Mouse (Mus musculus): ENCODE results near the gene Fto.

GRCm38 (mm10) chr8:91715387-91716085 lies 402.2 kb downstream of the Fto start:
- no peak for TF ChIP-seq CTCF (IDR thresholded peaks at IDR 0.05; ENCODE audit: low read depth, low read length)
- no peak for TF ChIP-seq GATA1 (IDR thresholded peaks at IDR 0.05; ENCODE audit: borderline replicate concordance, low read length)

Measured in G1E (cell line).